Mouse (Mus musculus): ENCODE data around the gene Dcbld2.
A peak's percentile ranks its signal among the peaks of the same experiment; 100 is the strongest.

The Dcbld2 gene

DNA sequence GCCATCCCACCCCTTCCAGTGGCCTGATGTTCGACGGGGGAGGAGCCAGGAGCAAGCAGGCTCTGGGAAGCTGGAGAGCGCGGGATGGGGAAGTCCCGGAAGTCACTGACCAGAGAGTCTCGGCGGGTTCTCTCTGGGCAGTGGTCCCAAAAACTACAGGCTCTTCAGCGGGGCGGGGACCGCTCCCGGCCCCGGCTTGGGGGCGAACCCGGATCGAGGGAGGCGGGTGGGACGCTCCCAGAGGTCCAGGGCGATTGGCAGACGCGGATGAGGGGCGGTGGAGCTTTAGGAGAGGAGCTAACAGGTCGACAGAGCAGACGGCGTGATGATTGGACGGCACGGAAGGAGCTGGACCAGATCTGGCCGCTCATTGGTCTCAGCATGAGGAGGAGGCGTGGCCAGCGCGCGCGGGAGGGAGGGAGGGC lies at the start of gene Dcbld2:
Dcbld2 (plus strand) TSS at position 382 of the 425 bp plus-strand sequence.
- DNase-seq = peak; percentile 98 to 100

DNA sequence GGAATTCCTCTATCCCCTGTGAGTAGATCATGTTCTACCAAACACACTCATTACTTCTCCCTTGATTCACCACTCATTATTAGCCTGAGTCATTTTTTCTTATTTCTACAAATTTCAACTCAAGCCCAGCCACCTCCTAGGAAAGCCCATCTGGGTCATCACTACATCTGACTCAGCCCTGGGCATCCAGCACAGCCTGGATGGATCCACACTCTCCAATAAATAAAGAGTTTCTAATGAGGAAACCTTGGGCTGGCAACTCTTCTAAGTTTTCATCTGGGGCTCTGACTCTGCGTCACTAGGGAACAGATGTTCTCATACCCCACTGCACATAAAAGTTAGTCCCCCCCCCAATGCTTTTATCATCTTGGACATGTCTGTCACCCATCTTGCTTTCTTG lies 31.1 kb upstream of the Dcbld2 start:
- DNase-seq = no peak

DNA sequence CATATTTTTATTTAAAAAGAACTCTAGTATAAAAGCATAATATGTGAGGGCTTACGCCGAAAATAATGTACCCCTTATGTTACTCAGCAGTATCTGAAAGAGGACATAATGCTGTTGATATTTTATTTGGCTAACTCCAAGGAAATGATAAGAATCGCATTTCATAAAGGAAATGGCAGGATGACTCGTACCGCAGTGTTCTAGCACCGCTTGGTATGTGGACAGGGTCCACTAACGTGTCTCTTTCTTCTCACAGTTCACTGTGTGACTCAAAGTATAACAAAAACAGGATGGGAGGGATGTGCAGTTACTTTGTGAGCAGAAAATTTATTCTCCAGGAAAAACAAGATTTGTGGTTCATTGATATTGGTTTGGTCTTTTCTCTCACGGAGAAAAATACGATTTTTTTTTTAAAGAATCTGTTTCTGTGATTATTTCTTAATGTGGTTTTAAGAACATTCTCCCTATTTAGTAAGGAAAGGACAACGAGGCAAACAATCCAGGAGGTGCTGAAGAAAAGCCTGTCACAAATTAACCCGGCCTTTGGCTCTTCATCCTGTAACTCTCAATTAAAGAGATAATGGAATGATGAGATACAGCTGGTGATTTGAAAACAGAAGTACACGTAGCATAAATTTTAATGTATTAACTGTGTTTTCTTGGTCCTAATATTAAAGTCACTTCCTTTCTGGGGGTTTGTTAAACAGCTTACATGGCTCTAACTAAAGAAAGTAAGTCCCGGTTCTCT lies 30.3 kb upstream of the Dcbld2 start:
- DNase-seq = peak in 1 of 2 experiments; percentile 10

DNA sequence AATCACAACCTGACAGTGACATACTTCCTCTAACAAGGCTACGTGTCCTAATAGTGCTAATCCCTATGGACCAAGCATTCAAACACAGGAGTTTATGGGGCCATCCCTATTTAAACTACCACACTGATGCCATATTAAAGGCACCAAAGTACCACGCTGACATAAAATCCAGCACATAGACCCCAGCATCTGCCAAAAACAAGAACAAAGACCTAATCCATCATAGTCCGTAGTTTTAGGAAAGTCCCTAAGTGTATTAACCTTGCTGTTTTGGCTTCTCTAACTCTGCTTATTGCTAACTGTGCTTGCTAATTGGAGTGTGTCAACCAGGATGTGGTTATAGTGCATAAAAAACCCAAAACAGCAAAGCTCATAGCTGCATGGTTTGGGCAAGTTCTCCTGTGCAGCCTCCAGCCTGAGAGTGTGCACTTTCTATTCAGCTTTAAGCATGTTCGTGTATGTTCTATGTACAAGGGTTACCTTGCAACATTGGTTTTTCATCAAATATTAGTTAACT lies 21.9 kb upstream of the Dcbld2 start:
- DNase-seq = no peak

DNA sequence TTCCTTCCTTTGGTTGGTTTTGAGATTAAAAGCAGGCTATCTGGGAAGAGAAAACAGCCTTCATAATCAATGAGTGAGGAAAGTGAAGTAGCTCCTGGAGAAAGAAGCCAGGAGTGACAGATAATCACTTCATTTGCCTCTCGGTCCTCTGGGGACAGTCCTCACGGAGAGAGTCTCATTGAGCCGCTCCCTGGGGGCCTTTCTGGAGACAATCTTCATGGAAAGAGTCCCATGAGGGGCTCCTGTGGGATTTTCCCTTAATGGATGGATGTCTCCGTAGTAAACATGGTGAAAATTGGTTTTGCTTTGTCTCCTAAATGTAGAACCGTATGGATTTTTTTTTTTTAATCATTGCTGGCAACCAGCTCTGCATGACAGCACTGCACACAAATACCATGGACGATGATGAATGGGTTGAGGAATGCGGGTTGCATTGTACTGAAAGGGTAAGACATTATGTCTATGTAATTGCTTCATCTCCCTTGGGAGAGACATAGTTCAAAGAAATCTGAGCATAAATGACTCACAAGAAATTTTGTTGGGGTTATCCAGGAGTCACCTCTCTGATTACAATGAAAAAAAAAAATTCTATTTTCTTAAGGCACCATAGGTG lies 19.0 kb upstream of the Dcbld2 start:
- DNase-seq = no peak

DNA sequence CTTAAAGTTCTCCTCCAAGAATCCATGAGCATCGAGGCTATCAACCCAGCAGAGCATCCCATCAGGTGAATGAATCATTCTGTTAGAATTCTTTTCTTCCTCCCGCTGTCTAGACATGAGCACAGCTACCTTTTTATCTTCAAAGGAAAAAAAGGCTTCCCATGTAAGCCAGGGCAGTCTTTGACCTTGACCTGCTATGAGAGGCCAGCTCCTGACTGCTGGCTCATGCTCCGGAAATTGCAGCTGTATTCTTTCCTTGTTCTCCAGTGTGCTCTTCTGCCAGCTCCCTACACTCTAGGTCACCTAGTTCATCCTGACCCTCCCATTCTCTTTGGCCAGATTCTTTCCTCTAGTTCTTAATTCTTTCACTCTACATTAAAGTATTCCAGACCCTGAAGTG lies 15.2 kb upstream of the Dcbld2 start:
- DNase-seq = no peak

DNA sequence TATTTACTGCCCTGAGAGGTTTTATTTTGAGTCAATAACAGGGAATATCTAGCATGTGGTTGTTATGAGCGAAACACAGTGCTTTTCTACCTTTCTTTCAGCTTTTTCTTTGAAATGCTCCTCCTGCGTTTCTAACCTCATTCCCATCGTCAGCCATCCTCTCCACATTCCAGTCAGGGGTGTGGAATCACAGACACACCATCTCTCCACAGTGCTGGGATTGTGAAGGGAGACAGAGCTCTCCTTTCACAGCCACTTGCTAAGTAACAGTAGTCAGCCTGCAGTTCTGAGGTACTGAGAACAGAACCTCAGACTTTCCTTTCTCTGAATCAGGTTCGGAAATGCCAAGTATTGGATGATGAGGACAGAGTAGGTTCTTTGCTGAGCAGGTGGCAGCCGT lies 14.1 kb upstream of the Dcbld2 start:
- DNase-seq = no peak

DNA sequence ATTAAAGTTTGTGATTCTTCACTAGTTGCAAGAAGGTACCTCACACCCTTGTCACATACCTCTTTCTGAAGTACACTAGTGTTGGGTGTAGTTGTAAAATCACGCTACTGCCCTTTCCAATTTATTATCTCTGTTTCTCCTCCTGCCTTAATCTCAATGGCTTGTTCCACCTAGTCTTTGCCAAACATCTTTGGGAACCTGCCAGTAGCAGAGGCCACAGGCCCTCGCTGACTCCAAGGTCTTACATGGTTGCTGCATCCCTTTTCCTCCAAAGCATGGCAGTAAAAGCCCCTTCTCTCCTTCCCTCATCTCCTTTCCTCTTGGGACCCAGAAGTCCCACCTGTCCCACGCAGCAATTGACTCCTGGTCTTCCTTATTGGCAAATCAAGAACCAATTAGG lies 9.6 kb upstream of the Dcbld2 start:
- no peak for DNase-seq

DNA sequence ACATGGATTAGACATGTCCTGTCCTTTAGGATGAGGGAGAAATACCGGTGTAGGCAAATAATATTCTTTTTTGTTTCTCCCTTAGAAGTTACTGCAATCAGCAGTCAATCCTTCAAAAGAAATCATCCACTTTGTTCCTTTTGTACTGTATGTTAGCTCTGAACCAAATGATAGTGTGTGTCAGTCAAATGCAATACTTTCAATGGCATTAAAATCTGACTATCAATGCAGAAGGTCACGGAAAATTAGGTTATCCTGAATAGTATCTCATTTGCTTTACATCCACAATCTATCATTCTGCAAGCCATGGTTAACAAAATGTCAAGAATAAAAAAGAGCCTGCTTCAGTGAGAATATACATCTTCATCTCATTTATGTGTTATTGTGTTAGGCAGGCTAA lies 7.2 kb upstream of the Dcbld2 start:
- no peak for DNase-seq

DNA sequence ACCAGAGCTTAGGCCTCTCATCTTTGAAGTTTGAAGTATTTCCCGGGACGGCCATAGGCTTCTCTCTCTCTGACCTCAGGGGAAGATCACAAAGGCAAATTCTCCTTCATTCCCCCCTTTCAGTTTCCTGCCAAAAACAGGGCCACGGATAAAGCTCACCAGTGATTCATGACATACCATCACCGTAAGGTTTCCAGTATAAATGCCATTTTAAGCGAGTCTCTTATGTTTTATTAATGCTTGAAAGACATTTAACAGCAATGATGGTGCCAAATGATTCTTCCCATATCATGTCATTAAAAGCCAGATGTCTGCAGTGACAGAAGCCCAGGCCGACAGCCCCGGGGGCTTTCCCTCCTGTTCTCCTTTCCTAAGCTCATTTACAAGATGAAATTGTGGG lies 3.6 kb upstream of the Dcbld2 start:
- no peak for DNase-seq

DNA sequence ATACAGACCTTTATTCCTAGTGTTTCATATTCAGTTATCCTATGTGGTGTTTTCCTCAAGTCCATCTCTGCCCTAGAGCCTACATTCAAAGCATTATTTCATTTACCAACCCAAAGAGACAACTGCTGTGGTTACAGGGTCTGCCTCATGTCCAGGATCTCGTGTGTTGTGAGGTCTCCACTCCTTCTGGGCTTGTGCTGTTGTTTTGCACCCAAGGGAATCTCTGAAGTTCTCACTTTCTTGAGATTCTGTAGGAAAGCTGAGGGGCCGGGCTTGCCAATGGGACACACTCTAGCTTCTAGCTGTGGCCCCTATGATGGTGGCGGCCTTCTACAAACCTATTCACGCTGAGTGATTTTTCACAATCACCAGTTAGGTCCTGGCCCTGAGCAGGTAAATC lies 3.0 kb upstream of the Dcbld2 start:
- no peak for DNase-seq

DNA sequence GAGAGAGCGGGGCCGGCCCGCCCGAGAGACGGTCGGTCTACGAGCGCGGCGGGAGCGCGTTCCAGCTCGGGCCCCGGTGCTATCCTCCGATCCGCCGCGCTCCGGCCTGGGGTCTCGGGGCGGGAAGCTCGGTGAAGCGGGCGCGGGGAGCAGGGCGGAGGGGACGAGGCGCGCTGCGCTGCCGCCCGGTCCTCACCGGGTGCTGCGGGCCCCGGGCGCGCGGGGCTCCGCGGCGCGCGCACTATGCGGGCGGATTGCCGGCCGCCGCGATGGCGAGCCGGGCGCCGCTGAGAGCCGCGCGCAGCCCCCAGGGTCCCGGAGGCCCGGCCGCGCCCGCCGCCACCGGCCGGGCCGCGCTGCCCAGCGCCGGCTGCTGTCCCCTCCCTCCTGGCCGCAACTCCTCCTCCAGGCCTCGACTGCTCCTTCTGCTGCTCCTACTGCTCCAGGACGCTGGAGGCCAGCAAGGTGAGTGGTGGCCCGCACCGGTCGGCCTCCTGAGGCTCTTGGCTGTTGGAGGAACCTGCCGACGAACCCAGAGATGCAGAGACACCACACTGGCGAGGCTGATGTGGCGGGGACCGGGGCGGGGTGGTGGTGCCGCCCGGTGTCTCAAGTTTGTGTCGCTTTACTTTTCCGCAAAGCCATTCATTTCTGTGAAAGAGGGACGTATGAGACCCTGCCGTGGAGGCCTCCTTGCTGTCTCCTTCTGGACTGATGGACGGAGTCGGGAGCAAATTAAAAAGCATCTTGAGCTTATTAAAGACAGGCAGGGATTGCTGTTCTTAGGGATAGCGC lies 441 bp downstream of the Dcbld2 start:
- DNase-seq = peak; percentile 38 to 73

DNA sequence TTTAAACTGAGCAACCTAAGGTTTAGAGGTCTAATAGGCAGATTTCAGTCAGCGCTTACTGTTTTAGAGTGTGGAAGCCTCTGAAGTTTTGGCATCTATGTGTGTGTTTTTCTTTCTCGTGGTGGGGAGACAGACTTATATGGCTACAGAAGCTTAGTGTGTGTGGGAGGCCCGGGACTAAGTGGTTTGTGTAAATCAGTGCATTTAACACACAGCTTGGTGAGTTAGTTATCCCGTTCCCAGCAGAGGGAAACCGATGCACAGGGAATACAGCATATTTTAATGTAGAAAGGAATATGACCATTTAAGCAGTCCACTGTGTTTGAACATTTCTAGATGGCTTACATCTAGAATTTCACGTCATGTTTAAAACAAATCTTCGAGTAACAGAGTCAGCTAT lies 1.6 kb downstream of the Dcbld2 start:
- DNase-seq = no peak

DNA sequence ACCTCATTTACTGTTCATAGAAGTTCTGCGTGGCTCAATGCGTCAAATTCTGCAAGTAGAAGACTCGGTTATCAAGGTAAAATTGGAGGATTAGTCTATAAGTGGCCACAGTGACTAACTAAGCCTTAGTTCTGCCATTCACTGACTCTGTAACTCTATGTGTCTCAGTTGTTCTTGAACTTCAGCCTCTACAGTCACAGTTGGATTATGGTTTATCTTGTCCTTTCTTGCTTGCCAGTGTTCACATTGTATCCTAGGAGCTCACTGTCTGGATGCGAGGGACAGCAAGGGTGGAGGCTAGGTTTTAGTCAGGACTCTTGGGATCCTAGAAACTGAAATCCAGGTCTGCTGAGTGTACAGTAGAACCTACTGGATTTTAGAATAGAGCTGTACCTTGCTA lies 6.6 kb downstream of the Dcbld2 start:
- DNase-seq = no peak

DNA sequence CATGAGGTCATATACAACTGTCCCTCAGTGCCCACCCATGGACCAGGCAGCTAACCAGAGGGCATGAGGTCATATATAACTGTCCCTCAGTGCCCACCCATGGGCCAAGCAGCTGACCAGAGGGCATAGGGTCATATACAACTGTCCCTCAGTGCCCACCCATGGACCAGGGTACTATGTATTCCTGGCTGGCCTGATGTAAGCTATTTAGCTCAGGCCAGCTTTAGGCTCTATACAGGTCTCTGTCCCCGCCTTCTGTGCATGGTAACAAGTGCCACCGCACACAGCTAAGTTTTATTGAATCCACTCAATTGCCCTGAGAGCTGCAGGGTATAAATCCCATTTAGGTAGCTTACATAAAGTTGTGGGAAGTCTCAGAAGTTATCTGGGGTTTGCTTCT lies 7.3 kb downstream of the Dcbld2 start:
- no peak for DNase-seq

DNA sequence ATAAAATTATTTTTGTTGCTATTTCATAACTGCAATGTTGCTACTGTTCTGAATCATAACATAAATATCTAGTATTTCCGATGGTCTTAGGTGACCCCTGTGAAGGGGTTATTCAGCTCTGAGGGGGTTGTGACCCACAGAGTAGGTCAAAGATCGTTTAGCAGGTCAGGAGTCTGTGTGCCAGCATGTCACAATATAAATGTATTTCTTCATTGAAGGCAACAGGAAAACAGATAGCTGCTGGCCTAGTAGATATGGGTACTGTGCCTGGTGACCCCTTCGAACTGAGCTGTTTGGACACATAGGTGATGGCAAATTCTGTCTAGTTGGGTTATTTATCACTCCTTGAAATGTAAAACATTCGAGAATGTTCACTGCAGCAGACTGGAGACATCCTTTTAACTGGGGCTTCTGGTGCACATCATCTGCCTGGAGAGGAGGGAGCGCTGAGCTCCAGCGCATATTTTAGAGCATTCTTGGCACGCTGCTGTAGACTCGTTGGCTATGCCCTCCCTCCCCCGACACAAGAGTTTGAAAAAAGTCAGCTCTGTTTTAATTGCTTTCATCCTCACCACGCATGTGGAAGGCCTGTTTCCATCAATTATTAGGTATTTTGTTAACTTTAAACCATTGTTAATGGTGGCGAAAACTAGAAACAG lies 13.6 kb downstream of the Dcbld2 start:
- peak; percentile 50 to 63 for DNase-seq

DNA sequence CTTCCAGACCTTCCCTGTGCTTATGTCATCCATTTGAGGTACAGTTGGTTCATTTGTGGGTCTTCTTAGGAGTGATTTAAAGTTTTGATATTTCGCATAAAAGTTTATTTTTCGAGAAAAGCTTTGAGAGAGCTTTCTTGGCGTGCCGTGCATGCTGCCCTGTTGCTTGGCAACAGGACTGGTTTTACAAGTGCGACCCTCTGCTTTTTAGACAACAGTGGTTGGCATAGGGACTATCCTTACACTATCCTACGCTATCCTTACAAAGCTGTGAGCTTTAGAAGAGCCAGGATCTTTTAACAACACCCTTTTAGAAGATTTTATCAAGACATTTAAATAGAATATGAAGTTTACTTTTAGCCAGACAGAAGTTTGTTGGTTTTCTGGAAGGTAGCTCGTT lies 22.0 kb downstream of the Dcbld2 start:
- DNase-seq = no peak

DNA sequence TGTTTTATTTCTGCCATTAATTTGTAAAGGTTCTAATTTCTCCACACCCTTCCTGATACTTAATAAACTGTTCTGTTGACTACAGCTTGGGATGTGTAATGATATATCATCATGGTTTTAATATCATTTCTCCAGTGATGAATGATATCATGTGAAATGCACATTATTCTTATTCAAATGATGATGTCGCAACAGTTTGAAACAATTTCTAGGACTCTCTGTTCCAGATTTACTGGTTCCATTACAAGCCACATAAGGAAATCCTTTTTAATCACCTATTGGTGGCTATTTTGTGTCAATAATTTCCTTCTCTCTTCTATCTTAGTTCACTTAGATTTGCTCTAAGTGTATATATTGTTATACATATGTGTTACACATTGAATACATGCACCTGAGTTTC lies 24.1 kb downstream of the Dcbld2 start:
- DNase-seq = no peak

DNA sequence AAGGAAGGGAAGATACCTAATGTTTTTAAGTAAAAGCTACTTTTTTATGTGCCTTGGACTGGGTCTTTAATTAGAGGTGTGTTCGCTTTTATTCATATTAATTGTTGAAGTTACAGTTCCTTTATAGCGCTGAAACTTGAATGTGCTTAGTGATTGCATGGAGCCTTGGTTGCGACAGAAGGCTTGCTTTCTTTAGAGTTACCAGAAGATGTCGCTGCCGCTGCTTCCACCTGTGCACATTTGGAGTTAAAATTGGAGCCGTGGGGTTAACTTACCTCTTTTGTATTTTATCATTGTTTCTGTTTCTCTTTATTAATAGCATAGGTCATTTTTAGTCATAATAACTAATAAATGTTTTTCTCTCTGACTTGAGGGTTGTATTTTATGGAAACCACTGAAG lies 36.5 kb downstream of the Dcbld2 start:
- no peak for DNase-seq

DNA sequence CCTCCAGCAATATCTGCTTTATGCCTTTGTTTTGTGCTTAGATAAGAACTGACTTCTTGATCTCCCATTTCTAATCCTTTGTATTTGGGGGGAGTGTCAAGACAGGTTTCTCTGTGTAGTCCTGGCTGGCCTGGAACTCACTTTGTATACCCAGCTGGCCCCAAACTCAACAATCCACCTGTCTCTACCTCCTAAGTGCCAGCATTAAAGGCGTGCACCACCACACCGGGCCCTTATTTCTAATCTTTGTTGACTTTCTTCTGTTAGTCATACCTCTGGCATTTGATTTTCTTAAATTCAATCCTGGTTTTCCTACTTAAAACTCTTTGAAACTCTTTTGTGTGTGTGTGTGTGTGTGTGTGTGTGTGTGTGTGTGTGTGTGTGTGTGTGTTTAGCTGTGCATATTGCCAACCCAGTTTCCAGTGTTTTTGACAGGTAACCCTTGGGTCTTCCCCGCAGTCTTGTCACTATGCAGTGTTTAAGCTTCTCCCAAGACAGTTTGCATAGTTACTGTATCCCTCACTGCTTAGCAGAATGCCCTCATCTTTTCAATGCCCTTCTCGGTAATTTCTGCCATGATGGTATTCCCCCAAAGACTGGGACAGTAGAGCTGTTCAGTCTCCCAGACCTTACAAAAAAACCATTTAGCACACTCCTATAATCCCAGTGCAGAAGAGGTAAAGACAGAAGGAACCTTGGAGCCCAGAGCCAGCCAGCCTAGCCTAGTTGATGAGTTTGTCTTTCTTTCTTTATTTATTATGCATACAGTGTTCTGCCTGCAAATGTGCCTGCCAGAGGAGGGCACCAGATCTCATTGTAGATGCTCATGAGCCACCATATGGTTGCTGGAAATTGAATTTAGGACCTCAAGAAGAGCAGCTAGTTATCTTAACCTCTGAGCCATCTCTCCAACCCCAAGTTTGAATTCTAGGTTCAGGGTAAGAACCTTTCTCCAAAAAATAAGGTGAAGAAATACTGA lies 38.3 kb downstream of the Dcbld2 start:
- no peak for DNase-seq

DNA sequence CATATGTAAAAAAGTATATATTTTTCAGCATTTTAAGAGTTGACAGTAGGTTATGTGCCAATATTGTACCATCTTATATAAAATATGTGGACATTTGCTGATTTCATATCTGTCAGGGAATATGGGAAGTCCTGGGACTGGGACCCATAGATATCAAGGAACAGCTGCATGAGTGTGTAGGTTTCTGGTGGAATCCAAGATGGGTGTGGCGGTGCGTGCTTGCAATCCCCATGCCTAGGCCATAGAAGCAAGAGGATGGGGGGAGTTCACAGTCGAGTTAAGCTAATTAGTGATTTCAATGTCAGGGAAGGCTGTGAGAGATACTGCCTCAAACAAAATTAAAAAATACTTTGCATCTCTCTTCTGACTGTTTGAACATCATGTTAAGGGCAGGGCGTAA lies 40.8 kb downstream of the Dcbld2 start:
- no peak for DNase-seq

DNA sequence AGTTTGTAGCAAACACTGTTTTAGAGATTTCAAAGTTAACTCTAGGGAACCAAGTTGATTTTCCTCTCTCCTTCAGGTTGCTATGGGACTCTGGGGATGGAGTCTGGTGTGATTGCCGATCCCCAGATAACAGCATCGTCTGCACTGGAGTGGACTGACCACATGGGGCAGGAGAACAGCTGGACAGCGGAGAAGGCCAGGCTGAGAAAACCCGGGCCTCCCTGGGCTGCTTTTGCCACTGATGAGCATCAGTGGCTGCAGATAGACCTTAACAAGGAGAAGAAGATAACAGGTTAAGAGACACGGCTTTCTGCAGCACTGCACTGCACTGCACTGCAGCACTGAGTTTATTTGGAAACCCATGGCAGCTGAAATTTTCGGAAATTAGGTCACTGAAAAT lies 42.4 kb downstream of the Dcbld2 start:
- DNase-seq = no peak

Data from kidney, postnatal 25 days (tissue).